Mouse (Mus musculus): ENCODE measurements at regions not wholly inside any gene's neighbourhood (a gene's known extent, or its start where the extent isn't known, plus 50 kb on each side); places are given as distances from the start of the nearest gene placed in this dataset.

DNA sequence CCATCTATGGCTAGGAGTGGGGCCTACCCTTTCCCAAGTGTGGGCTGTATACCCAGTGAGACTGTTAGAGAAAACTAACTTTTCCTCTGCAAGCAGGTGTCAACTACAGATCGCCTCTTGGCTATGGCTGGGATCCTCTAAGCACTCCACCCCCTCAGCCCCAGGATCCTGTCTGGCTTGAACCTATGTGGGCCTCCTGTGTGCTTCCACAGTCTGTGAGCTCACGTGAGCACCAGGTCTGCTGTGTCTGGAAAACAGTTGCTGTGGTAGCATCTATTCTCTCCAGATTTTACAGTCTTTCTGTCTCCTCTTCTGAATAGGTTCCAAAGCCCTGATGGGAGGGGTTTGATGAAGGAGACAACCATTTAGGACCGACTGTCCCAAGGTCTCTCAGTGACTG lies 93.8 kb upstream of the 1810046K07Rik start:
- TF ChIP-seq POLR2A (IDR thresholded peaks at IDR 0.05; ENCODE audit: low read depth, low read length) (no peak), TCF12 (IDR thresholded peaks at IDR 0.05; ENCODE audit: low read depth, low read length) (no peak), JUND (conservative IDR thresholded peaks at IDR 0.05; ENCODE audit: low read depth, low read length) (no peak), CTCF (conservative IDR thresholded peaks at IDR 0.05 in 1 of 2, IDR thresholded peaks at IDR 0.05 in 1 of 2; ENCODE audit: low read depth in 2 of 2, low read length in 2 of 2) (no peak), ZC3H11A (IDR thresholded peaks at IDR 0.05; ENCODE audit: low read depth, low read length) (no peak), ETS1 (conservative IDR thresholded peaks at IDR 0.05; ENCODE audit: low read depth, low read length) (no peak), SMC3 (IDR thresholded peaks at IDR 0.05; ENCODE audit: low read depth, low read length) (no peak), SIN3A (IDR thresholded peaks at IDR 0.05; ENCODE audit: low read length) (no peak), E2F4 (IDR thresholded peaks at IDR 0.05; ENCODE audit: insufficient replicate concordance, low read depth, low read length) (no peak), ZNF384 (IDR thresholded peaks at IDR 0.05; ENCODE audit: low read depth, low read length) (no peak), USF2 (conservative IDR thresholded peaks at IDR 0.05; ENCODE audit: low read depth, low read length) (no peak), CHD1 (IDR thresholded peaks at IDR 0.05; ENCODE audit: low read depth, low read length) (no peak)
